Mouse (Mus musculus) heart, postnatal 0 days (tissue): ENCODE data around the gene Tmem201.

Experiments used
- CTCF ChIP-seq: IDR thresholded peaks from 2 replicates; pipeline ENCODE4 v1.5.1; 2016; ENCODE audit warnings: antibody characterized with exemption, control low read depth, low read depth
- EP300 ChIP-seq: IDR thresholded peaks from 2 replicates; pipeline ENCODE4 v1.6.1; 2016; ENCODE audit warnings: antibody characterized with exemption, low read depth

- TF ChIP-seq CTCF (no peak), EP300 (no peak)
Observed at GRCm38 (mm10) chr4:149779966-149780365, 42.1 kb upstream of the Tmem201 start.
